Mouse (Mus musculus) stomach, postnatal 0 days (tissue): ENCODE data around the gene Gramd2.

Source experiments
- CTCF ChIP-seq: IDR thresholded peaks from 2 replicates; pipeline ENCODE4 v1.5.1; 2016; ENCODE audit warnings: antibody characterized with exemption, low read depth, mild to moderate bottlenecking, moderate library complexity
- EP300 ChIP-seq: optimal IDR thresholded peaks from 2 replicates; pipeline ENCODE3; 2016; ENCODE audit warnings: antibody characterized with exemption

DNA sequence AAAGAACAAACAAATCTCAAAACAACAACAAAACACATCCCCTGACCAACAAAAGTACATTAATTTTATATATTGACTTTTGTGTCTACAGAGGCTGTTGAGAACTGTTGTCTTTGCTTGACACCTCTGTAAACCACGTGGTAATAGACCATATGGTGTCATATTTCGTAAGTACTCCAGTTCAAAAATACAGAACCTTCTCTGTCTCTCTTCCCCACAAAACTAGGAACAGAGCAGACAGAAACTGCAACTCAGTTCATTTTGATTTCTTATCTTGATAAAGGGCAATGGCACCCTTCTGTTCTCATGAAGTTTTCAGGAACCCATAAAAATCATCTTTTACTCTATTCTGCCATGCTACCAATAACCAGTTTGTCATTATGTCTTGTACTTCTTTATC lies 75.3 kb downstream of the Gramd2 start:
- TF ChIP-seq EP300: no peak
- TF ChIP-seq CTCF: no peak
